Mouse (Mus musculus): ENCODE measurements around the gene Cacng8.

DNA sequence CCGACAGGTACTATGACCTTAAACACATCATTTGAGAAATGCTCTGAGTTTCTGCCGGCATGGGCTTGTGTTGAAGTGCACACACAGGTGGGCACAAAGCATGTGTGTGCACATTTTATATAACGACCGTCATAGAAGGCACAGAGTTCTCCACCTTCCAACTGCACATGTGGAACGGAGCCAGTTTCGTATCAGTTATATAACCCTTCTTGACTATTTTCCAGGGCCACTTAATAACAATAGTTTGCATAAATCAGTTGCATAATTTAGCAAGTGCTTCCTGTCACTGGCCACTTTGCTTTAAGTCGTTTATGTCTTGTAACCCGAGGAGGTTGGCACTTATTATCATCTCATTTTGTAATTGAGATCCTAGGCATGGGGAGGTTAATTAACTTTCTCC lies 16.7 kb upstream of the Cacng8 start:
- TF ChIP-seq POLR2A (IDR thresholded peaks at IDR 0.05; ENCODE audit: borderline replicate concordance, control insufficient read depth, low read depth, low read length) (no peak), CTCF (IDR thresholded peaks at IDR 0.05; ENCODE audit: control insufficient read depth, insufficient read depth, low read length) (no peak)

Data from bone marrow, adult 2 months (tissue).